Mouse (Mus musculus) heart, adult 8-10 months (tissue): ENCODE results near the gene Slc48a1. TPM values are rescaled to one million over a fixed set of nuclear protein-coding genes. Genes with fewer than 3 reads are reported as not detected.

Source experiments
- DNase-seq: peaks from one replicate; pipeline ENCODE4 v3.0.0; 2022; ENCODE audit warnings: low spot score
- total RNA-seq, 4 experiments: library from RNA; stranded (reverse); gene quantifications; 2 replicates each; pipeline ENCODE4 v1.2.4; 2022

The Slc48a1 gene
- total RNA-seq, 4 experiments from 2014 or later = 63.6 to 76.6 (median 67.9) TPM

- DNase-seq = no peak
These were observed 47.7 kb downstream of the Slc48a1 start for GRCm38 (mm10) chr15:97825941-97826587.

GRCm38 (mm10) chr15:97826588-97827261 is 48.4 kb downstream of the Slc48a1 start:
- DNase-seq = no peak

GRCm38 (mm10) chr15:97827401-97827800 is 49.1 kb downstream of the Slc48a1 start:
- no peak for DNase-seq

GRCm38 (mm10) chr15:97828221-97828842 is 50.0 kb downstream of the Slc48a1 start:
- DNase-seq = no peak

GRCm38 (mm10) chr15:97828901-97829338 is 50.6 kb downstream of the Slc48a1 start:
- peak; percentile 57 for DNase-seq

- no peak for DNase-seq
These were observed 51.1 kb downstream of the Slc48a1 start for GRCm38 (mm10) chr15:97829432-97829831.

GRCm38 (mm10) chr15:97830253-97830787 is 52.0 kb downstream of the Slc48a1 start:
- peak; percentile 35 for DNase-seq

- DNase-seq = peak; percentile 47
These were observed 52.5 kb downstream of the Slc48a1 start for GRCm38 (mm10) chr15:97830788-97831241.

- DNase-seq = peak; percentile 63
These were observed 53.1 kb downstream of the Slc48a1 start for GRCm38 (mm10) chr15:97831242-97831986.

- DNase-seq = peak; percentile 51
These were observed 53.8 kb downstream of the Slc48a1 start for GRCm38 (mm10) chr15:97831987-97832640.

- DNase-seq = no peak
These were observed 54.6 kb downstream of the Slc48a1 start for GRCm38 (mm10) chr15:97832764-97833479.

- no peak for DNase-seq
These were observed 58.0 kb downstream of the Slc48a1 start for GRCm38 (mm10) chr15:97836153-97836893.

GRCm38 (mm10) chr15:97836894-97837247 is 58.6 kb downstream of the Slc48a1 start:
- no peak for DNase-seq

GRCm38 (mm10) chr15:97837491-97838061 is 59.3 kb downstream of the Slc48a1 start:
- peak; percentile 36 for DNase-seq

GRCm38 (mm10) chr15:97838395-97838794 is 60.1 kb downstream of the Slc48a1 start:
- peak; percentile 33 for DNase-seq

- DNase-seq = no peak
These were observed 60.7 kb downstream of the Slc48a1 start for GRCm38 (mm10) chr15:97839012-97839411.

- DNase-seq = peak; percentile 36
These were observed 61.2 kb downstream of the Slc48a1 start for GRCm38 (mm10) chr15:97839473-97839872.

GRCm38 (mm10) chr15:97839991-97840455 is 61.7 kb downstream of the Slc48a1 start:
- peak; percentile 89 for DNase-seq

- peak; percentile 37 for DNase-seq
These were observed 62.5 kb downstream of the Slc48a1 start for GRCm38 (mm10) chr15:97840781-97841180.
